Mouse (Mus musculus) thymus, postnatal 36 days (tissue): Measurements from ENCODE around the gene Rab6b.
A peak's percentile ranks its signal among the peaks of the same experiment; 100 is the strongest.

Experiments
- DNase-seq, 2 experiments: peaks; one replicate each; pipeline ENCODE4 v3.0.0; 2022; ENCODE audit warnings: mixed read lengths in 2 of 2

Gene Rab6b

GRCm38 (mm10) chr9:103111621-103112470 lies at the start of gene Rab6b:
TSS of gene Rab6b (plus strand) at chr9:103111787.
- peak; percentile 12 to 23 for DNase-seq

- DNase-seq: no peak
Observed at GRCm38 (mm10) chr9:103063591-103063990, 48.0 kb upstream of the Rab6b start.

- no peak for DNase-seq
Observed at GRCm38 (mm10) chr9:103066845-103067244, 44.7 kb upstream of the Rab6b start.

- DNase-seq: no peak
Observed at GRCm38 (mm10) chr9:103067651-103068050, 43.9 kb upstream of the Rab6b start.

- DNase-seq: no peak
Observed at GRCm38 (mm10) chr9:103068769-103069168, 42.8 kb upstream of the Rab6b start.

- DNase-seq: no peak
Observed at GRCm38 (mm10) chr9:103071541-103072203, 39.9 kb upstream of the Rab6b start.

- no peak for DNase-seq
Observed at GRCm38 (mm10) chr9:103072204-103072599, 39.4 kb upstream of the Rab6b start.

GRCm38 (mm10) chr9:103072926-103073515 lies 38.6 kb upstream of the Rab6b start:
- no peak for DNase-seq

- DNase-seq: no peak
Observed at GRCm38 (mm10) chr9:103076836-103077531, 34.6 kb upstream of the Rab6b start.

GRCm38 (mm10) chr9:103078194-103078691 lies 33.3 kb upstream of the Rab6b start:
- no peak for DNase-seq

- DNase-seq: no peak
Observed at GRCm38 (mm10) chr9:103080211-103080610, 31.4 kb upstream of the Rab6b start.

GRCm38 (mm10) chr9:103082246-103082975 lies 29.2 kb upstream of the Rab6b start:
- no peak for DNase-seq

GRCm38 (mm10) chr9:103083405-103083804 lies 28.2 kb upstream of the Rab6b start:
- DNase-seq: no peak

GRCm38 (mm10) chr9:103086736-103087135 lies 24.9 kb upstream of the Rab6b start:
- DNase-seq: no peak

GRCm38 (mm10) chr9:103087301-103087700 lies 24.3 kb upstream of the Rab6b start:
- no peak for DNase-seq

GRCm38 (mm10) chr9:103088661-103089060 lies 22.9 kb upstream of the Rab6b start:
- no peak for DNase-seq

- DNase-seq: no peak
Observed at GRCm38 (mm10) chr9:103090116-103090875, 21.3 kb upstream of the Rab6b start.

- no peak for DNase-seq
Observed at GRCm38 (mm10) chr9:103091039-103091883, 20.3 kb upstream of the Rab6b start.

GRCm38 (mm10) chr9:103092248-103092647 lies 19.3 kb upstream of the Rab6b start:
- peak; percentile 42 to 58 for DNase-seq

GRCm38 (mm10) chr9:103093681-103094080 lies 17.9 kb upstream of the Rab6b start:
- DNase-seq: no peak
